Mouse (Mus musculus) ES-E14 (cell line): ENCODE measurements around the gene Pla2g12b. TPM values are rescaled to one million over a fixed set of nuclear protein-coding genes. Genes with fewer than 3 reads are reported as not detected.
"Not testable (repeated sequence)": the region's sequence is repeated elsewhere in the genome, so short reads cannot be mapped to it uniquely, and the experiment has no call there.

Experiments used
- DNase-seq: peaks from one replicate; pipeline ENCODE4 v3.0.0-alpha.2; 2013; ENCODE audit warnings: low read depth, low spot score
- H3K27ac ChIP-seq: 2 replicates; pipeline ENCODE4 v1.5.1; 2012; ENCODE audit warnings: low read depth, mild to moderate bottlenecking, low read length, moderate library complexity, mixed read lengths; ENCODE audit not compliant: poor library complexity, insufficient read depth, severe bottlenecking
- H3K36me3 ChIP-seq: 2 replicates; pipeline ENCODE4 v1.6.1; 2012; ENCODE audit warnings: mild to moderate bottlenecking, low read length, moderate library complexity, mixed read lengths; ENCODE audit not compliant: control insufficient read depth, poor library complexity, insufficient read depth, severe bottlenecking
- H3K4me1 ChIP-seq, 2 experiments: fragments of 150-350 bp in 1 of 2; sonication (generic) in 1 of 2; 2 replicates each; pipeline ENCODE4 v1.6.1; 2012; ENCODE audit warnings: low read length in 2 of 2, mild to moderate bottlenecking in 1 of 2, mixed read lengths in 1 of 2; ENCODE audit not compliant: control insufficient read depth in 2 of 2, insufficient read depth in 2 of 2, poor library complexity in 1 of 2
- H3K4me3 ChIP-seq, 2 experiments: fragments of 150-350 bp in 1 of 2; sonication (generic) in 1 of 2; 2 replicates each; pipeline ENCODE4 v1.5.1; 2012; ENCODE audit warnings: low read length in 2 of 2, low read depth in 1 of 2, mild to moderate bottlenecking in 1 of 2, mixed read lengths in 1 of 2; ENCODE audit not compliant: insufficient read depth in 1 of 2, poor library complexity in 1 of 2, severe bottlenecking in 1 of 2
- H3K9ac ChIP-seq: 2 replicates; pipeline ENCODE4 v1.6.1; 2012; ENCODE audit warnings: low read depth, mild to moderate bottlenecking, low read length, mixed read lengths; ENCODE audit not compliant: poor library complexity, insufficient read depth, severe bottlenecking
- H3K9me3 ChIP-seq: fragments of 150-350 bp; sonication (generic); 2 replicates; pipeline ENCODE4 v1.6.1; 2012; ENCODE audit warnings: low read depth, mild to moderate bottlenecking, low read length; ENCODE audit not compliant: control insufficient read depth, insufficient read depth
- CHD2 ChIP-seq: IDR thresholded peaks from 2 replicates; pipeline ENCODE4 v1.6.1; 2014; ENCODE audit warnings: mild to moderate bottlenecking, low read depth, low read length, inconsistent platforms
- HCFC1 ChIP-seq: IDR thresholded peaks from 2 replicates; pipeline ENCODE4 v1.6.1; 2012; ENCODE audit warnings: low read length, inconsistent platforms, borderline replicate concordance; ENCODE audit not compliant: insufficient read depth
- MAFK ChIP-seq: IDR thresholded peaks from 2 replicates; pipeline ENCODE4 v1.6.1; 2014; ENCODE audit warnings: mild to moderate bottlenecking, low read depth, low read length, inconsistent platforms; ENCODE audit not compliant: insufficient read depth
- ZC3H11A ChIP-seq: IDR thresholded peaks from 2 replicates; pipeline ENCODE4 v1.6.1; 2012; ENCODE audit warnings: low read depth, mild to moderate bottlenecking, inconsistent platforms, low read length, borderline replicate concordance
- ZNF384 ChIP-seq: IDR thresholded peaks from 2 replicates; pipeline ENCODE4 v1.6.1; 2012; ENCODE audit warnings: low read depth, low read length, inconsistent platforms
- in situ Hi-C, 2 experiments: fragments of 600-800 bp; cut with MboI; formaldehyde crosslinking; loops; one replicate each; pipeline ENCODE4 v1.15.1; 2025; ENCODE audit warnings: low sequenced_read_pairs in 2 of 2, inconsistent platforms in 1 of 2; ENCODE audit not compliant: unreplicated experiment in 2 of 2
- total RNA-seq: library from RNA; depleted of rRNA; stranded (reverse); fragments of 300-350 nt; gene quantifications from 2 replicates; pipeline ENCODE4 v1.2.3, GENCODE M21; 2012

Pla2g12b gene
- total RNA-seq, 1 experiment = 2.1 TPM

- H3K36me3 ChIP-seq = no peaks in the 10 kb centered on the region
- H3K27ac ChIP-seq = no peak overlapping the region
- H3K9me3 ChIP-seq = no peaks in the 10 kb centered on the region
- H3K4me3 ChIP-seq = no peak overlapping the region
- TF ChIP-seq HCFC1 (no peak), ZC3H11A (no peak), CHD2 (no peak), ZNF384 (no peak), MAFK (no peak)
- no peak overlapping the region for H3K9ac ChIP-seq
- DNase-seq = no peak
- in situ Hi-C loops = no loop called here
- peaks cover 8 to 11% of the 10 kb centered on the region in 2 experiments; a peak in 1 of 4 replicates for H3K4me1 ChIP-seq
These were observed 23.5 kb upstream of the Pla2g12b start for GRCm38 (mm10) chr10:59379927-59380326.

DNA sequence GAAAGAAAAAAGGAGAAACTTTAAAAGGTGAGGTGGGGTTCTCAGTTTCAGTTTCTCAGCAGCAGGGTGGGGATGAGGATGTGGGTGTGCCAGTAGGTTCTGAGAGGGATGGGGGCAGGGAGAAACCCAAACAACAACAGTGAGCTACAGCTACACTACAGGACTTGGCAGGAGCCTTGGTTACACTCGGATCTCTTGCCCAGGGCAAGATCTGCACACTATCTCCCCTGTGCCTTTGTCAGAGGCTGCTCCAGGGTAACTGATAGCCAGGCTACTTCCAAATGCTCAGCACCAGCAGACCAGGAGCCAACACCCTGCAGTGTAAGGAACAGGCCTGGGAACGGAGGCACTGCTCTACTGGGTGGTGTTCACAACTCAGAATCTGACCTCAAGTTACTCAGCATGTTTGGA is 23.0 kb upstream of the Pla2g12b start:
- no peak for TF ChIP-seq MAFK
- TF ChIP-seq CHD2 = no peak
- no peak for TF ChIP-seq HCFC1
- TF ChIP-seq ZNF384 = no peak
- TF ChIP-seq ZC3H11A = no peak
- no peaks in the 10 kb centered on the region for H3K36me3 ChIP-seq
- in situ Hi-C loops = no loop called here
- H3K9me3 ChIP-seq = no peaks in the 10 kb centered on the region
- no peak overlapping the region for H3K9ac ChIP-seq
- H3K4me1 ChIP-seq = peaks cover 8 to 11% of the 10 kb centered on the region in 2 experiments; a peak in 1 of 4 replicates
- H3K4me3 ChIP-seq = no peak overlapping the region
- DNase-seq = no peak
- H3K27ac ChIP-seq = 0 out of 2 replicates have a peak overlapping the region, but pooled peaks have one; percentile 11

- DNase-seq, in situ Hi-C loops, H3K27ac ChIP-seq, H3K9me3 ChIP-seq, H3K4me3 ChIP-seq, H3K9ac ChIP-seq, H3K36me3 ChIP-seq: not testable (repeated sequence)
- H3K4me1 ChIP-seq = peaks cover 8 to 11% of the 10 kb centered on the region in 2 experiments; a peak in 1 of 4 replicates
These were observed 21.9 kb upstream of the Pla2g12b start for GRCm38 (mm10) chr10:59381563-59381962.

DNA sequence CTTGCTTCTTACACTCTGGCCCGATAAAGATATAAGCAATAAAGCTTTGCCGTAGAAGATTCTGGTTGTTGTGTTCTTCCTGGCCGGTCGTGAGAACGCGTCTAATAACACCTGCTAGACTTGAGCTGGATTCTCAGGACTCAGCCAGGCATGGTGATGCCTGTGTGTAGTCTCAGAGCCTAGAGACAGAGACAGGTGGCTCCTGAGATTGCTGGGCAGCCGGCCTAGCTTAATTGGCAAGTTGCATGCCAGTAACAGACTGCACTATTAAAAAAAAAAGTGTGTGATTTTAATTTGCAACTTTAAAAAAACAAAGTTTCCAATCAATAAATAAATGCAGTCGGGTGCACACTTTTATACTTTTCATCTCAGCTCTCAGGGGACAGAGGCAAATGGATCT is 16.5 kb upstream of the Pla2g12b start:
- DNase-seq = no peak
- H3K27ac ChIP-seq = no peak overlapping the region

DNA sequence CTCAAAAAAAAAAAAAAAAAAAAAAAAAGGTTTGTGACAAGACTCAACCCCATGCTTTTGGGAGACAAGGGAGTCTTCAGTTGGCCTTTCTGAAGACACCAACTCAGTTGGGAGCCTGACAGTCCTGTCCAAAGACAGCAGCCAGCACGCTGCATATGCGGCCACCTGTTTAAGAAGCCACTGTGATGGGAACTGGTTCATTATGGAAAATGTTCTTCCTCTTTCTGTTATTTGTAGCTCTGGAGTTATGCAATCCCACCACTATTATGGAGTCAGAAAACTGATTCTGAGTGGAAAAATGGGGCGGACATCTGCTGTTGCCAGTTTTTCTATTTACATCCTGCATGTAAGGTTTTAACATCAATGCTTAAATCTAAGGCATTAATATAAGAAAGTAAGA is 13.8 kb upstream of the Pla2g12b start:
- in situ Hi-C loops = no loop called here
- no peak for DNase-seq
- no peak overlapping the region for H3K27ac ChIP-seq
- TF ChIP-seq MAFK = no peak
- TF ChIP-seq HCFC1 = no peak
- TF ChIP-seq ZNF384 = no peak
- TF ChIP-seq CHD2 = no peak
- TF ChIP-seq ZC3H11A = no peak
- H3K36me3 ChIP-seq = no peaks in the 10 kb centered on the region
- no peaks in the 10 kb centered on the region for H3K4me1 ChIP-seq
- H3K9me3 ChIP-seq = no peaks in the 10 kb centered on the region
- no peak overlapping the region for H3K9ac ChIP-seq
- no peak overlapping the region for H3K4me3 ChIP-seq

More for the DNA sequence above, 16.5 kb upstream of the Pla2g12b start:
- Histone ChIP-seq H3K4me1 (no peaks in the 10 kb centered on the region), H3K4me3 (no peak overlapping the region), H3K9me3 (no peaks in the 10 kb centered on the region), H3K36me3 (no peaks in the 10 kb centered on the region), H3K9ac (no peak overlapping the region)
- in situ Hi-C loops = no loop called here
- no peak for TF ChIP-seq ZNF384
- no peak for TF ChIP-seq ZC3H11A
- no peak for TF ChIP-seq HCFC1
- TF ChIP-seq CHD2 = no peak
- TF ChIP-seq MAFK = no peak
